ENCODE assay signal across 14 mouse cellular contexts in the genomic region with DNA sequence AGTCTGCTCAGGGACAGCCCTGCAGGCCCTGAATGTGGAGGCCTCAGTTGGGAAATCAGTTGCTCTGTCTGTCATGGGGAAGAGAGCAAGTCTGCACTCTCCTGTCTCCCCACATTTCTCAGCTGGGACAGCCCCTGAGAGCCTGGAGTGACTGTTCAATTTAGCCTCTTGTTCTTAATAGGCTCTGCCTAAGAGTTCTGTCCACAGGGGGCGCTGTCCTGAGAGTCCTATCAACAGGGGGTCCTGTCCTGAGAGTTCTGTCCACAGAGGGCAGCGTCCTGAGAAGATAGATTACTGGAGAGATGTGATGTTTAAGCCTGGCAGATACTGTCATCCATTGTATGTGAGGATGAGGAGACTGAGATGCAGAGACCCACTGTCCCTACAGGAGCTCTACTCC. TPM values are rescaled to one million over a fixed set of nuclear protein-coding genes. Genes with fewer than 3 reads are reported as not detected.
DNase-seq lines count a peak whose midpoint lies in the region; ATAC-seq and TF ChIP-seq lines count a peak whose summit lies in the region.
"Had no signal": no experiment of that assay in that cellular context is flagged by ENCODE, and none has a peak within 500 bp of the region (broad histone marks: within the 10 kb centered on the region; RNA-seq: fewer than 3 reads in every experiment).

No protein-coding gene starts in this region.

- DNase-seq in heart, adult 2 months = no peak
- DNase-seq in right cerebral cortex, postnatal 14 days = peak; percentile 35
- DNase-seq in right cerebral cortex, postnatal 10 days (ENCODE audit: low spot score in 2 of 2) = no peak
- DNase-seq in ZHBTc4 (ENCODE audit: low read depth, low spot score) = peak; percentile 62
- DNase-seq in retina, postnatal 1 day = peak; percentile 46
- DNase-seq in T-cell, adult 2 months (ENCODE audit: low spot score) = no peak
- no peak for DNase-seq in heart, postnatal 36 days

- no peak overlapping the region for H3K9ac ChIP-seq in heart, adult 2 months (ENCODE audit: low read depth, low read length)
- no peak overlapping the region for H3K9ac ChIP-seq in heart, embryonic 12.5 days
- H3K9ac ChIP-seq: embryonic facial prominence, embryonic 15.5 days; lung, embryonic 15.5 days had no signal

- no peaks in the 10 kb centered on the region for H3K79me2 ChIP-seq in heart, adult 2 months (replicated peaks; ENCODE audit: control insufficient read depth, insufficient read depth, low read length)

- intact Hi-C loops in heart, adult 2 months (cut with DNase I) = no loop called here
- intact Hi-C loops in heart, postnatal 36 days (cut with DNase I) = no loop called here

- peak; percentile 41 for TF ChIP-seq CTCF in heart, adult 2 months (IDR thresholded peaks at IDR 0.05)

- no peaks in the 10 kb centered on the region for H3K36me3 ChIP-seq in heart, adult 2 months (ENCODE audit: control insufficient read depth, insufficient read depth, low read length)
- H3K36me3 ChIP-seq in heart, embryonic 12.5 days = no peaks in the 10 kb centered on the region
- H3K36me3 ChIP-seq: embryonic facial prominence, embryonic 15.5 days; lung, embryonic 15.5 days had no signal

- no peak for ATAC-seq in heart, embryonic 12.5 days (ENCODE audit: insufficient number of reproducible peaks, low FRiP score)
- ATAC-seq: Patski had no signal

- no peaks in the 10 kb centered on the region for H3K27me3 ChIP-seq in heart, adult 2 months (ENCODE audit: control insufficient read depth, insufficient read depth, low read length)
- no peaks in the 10 kb centered on the region for H3K27me3 ChIP-seq in heart, embryonic 12.5 days (replicated peaks)
- H3K27me3 ChIP-seq: embryonic facial prominence, embryonic 15.5 days; lung, embryonic 15.5 days had no signal

- H3K4me3 ChIP-seq in heart, adult 2 months = no peak overlapping the region
- no peak overlapping the region for H3K4me3 ChIP-seq in heart, embryonic 12.5 days
- H3K4me3 ChIP-seq: embryonic facial prominence, embryonic 15.5 days; lung, embryonic 15.5 days had no signal

- no peak overlapping the region for H3K4me2 ChIP-seq in heart, embryonic 12.5 days
- H3K4me2 ChIP-seq: embryonic facial prominence, embryonic 15.5 days; lung, embryonic 15.5 days had no signal

- TF ChIP-seq EP300 in heart, adult 2 months (IDR thresholded peaks at IDR 0.05; ENCODE audit: insufficient read depth, low read depth, low read length) = no peak

- no peak for TF ChIP-seq POLR2A in heart, adult 2 months (IDR thresholded peaks at IDR 0.05; ENCODE audit: insufficient read depth, low read depth, low read length)

- no peaks in the 10 kb centered on the region; the same call in 1 of the 2 replicates for H3K9me3 ChIP-seq in heart, embryonic 12.5 days (replicated peaks)
- H3K9me3 ChIP-seq: embryonic facial prominence, embryonic 15.5 days; lung, embryonic 15.5 days had no signal

- no peaks in the 10 kb centered on the region for H3K4me1 ChIP-seq in heart, adult 2 months (ENCODE audit: control insufficient read depth, insufficient read depth, low read length)
- peaks cover 5% of the 10 kb centered on the region for H3K4me1 ChIP-seq in heart, embryonic 12.5 days (replicated peaks)
- H3K4me1 ChIP-seq: embryonic facial prominence, embryonic 15.5 days; lung, embryonic 15.5 days had no signal

- no peak overlapping the region for H3K27ac ChIP-seq in heart, adult 2 months
- H3K27ac ChIP-seq in heart, embryonic 12.5 days (ENCODE audit: poor library complexity, severe bottlenecking) = no peak overlapping the region
- H3K27ac ChIP-seq: embryonic facial prominence, embryonic 15.5 days; lung, embryonic 15.5 days had no signal

- WGBS in heart, adult 2 months = 19% methylated on average over 2 of the region's 2 CpGs
- WGBS in heart, embryonic 12.5 days = 18% methylated on average over 2 of the region's 2 CpGs

RNA-seq across cellular contexts. Expression of a gene that starts 4.0 kb away (rescaled TPM):
- total RNA-seq in heart, adult 2 months (2021) = under 1 TPM; 0.39 to 0.61 TPM
- polyA plus RNA-seq in heart, adult 2 months (2012; rRNA removed) = 2.8 and 5.4 TPM in 2 replicates
- not detected in 2 replicates for polyA plus RNA-seq in heart, embryonic 12.5 days (2016; fragmentation: Nextera tagmentation; extraction: Ambion mirVana)
- under 1 TPM; 0.38 to 0.56 TPM for total RNA-seq in heart, postnatal 36 days (2021)
- total RNA-seq: layer of hippocampus, postnatal 25 days had no signal

RNA-seq across cellular contexts. Expression of a gene that starts 9.7 kb away (rescaled TPM):
- under 1 TPM; 0.18 to 0.26 TPM for total RNA-seq in heart, adult 2 months (2021)
- polyA plus RNA-seq in heart, adult 2 months (2012; rRNA removed) = 0.91 and 1.6 TPM in 2 replicates
- polyA plus RNA-seq in heart, embryonic 12.5 days (2016; fragmentation: Nextera tagmentation; extraction: Ambion mirVana) = 0.40 and 0.86 TPM in 2 replicates
- total RNA-seq in heart, postnatal 36 days (2021) = under 1 TPM in 1 of 2 experiments, not detected in 1; 0.39 TPM

RNA-seq across cellular contexts. Expression of a gene that starts 23.9 kb away (rescaled TPM):
- total RNA-seq in heart, adult 2 months (2021) = 10 to 100 TPM; 21.5 to 28.0 TPM
- 68.7 and 89.9 TPM in 2 replicates for polyA plus RNA-seq in heart, adult 2 months (2012; rRNA removed)
- 9.3 and 9.5 TPM in 2 replicates for polyA plus RNA-seq in heart, embryonic 12.5 days (2016; fragmentation: Nextera tagmentation; extraction: Ambion mirVana)
- total RNA-seq in heart, postnatal 36 days (2021) = 10 to 100 TPM; 22.8 to 24.4 TPM

RNA-seq across cellular contexts. Expression of a gene that starts 27.5 kb away (rescaled TPM):
- total RNA-seq in heart, adult 2 months (2021) = 10 to 100 TPM; 17.5 to 18.3 TPM
- polyA plus RNA-seq in heart, adult 2 months (2012; rRNA removed) = 38.1 and 45.5 TPM in 2 replicates
- 7.8 and 8.9 TPM in 2 replicates for polyA plus RNA-seq in heart, embryonic 12.5 days (2016; fragmentation: Nextera tagmentation; extraction: Ambion mirVana)
- total RNA-seq in heart, postnatal 36 days (2021) = 10 to 100 TPM; 16.9 to 20.6 TPM
- polyA plus RNA-seq: Patski had no signal

RNA-seq across cellular contexts. Expression of a gene that starts 30.1 kb away (rescaled TPM):
- total RNA-seq in heart, adult 2 months (2021) = not detected
- 0.14 TPM in 1 of 2 replicates, not detected in the other for polyA plus RNA-seq in heart, adult 2 months (2012; rRNA removed)
- polyA plus RNA-seq in heart, embryonic 12.5 days (2016; fragmentation: Nextera tagmentation; extraction: Ambion mirVana) = not detected in 2 replicates
- not detected for total RNA-seq in heart, postnatal 36 days (2021)
- total RNA-seq: gastrocnemius, postnatal 4 days; layer of hippocampus, postnatal 25 days had no signal
- polyA plus RNA-seq: embryonic facial prominence, embryonic 15.5 days; lung, embryonic 15.5 days; thymus, postnatal 0 days had no signal

Comparison
In these comparisons a context has a peak if more than half of its experiments do, and no peak if none do; other contexts are left out.
1. DNase-seq: peak in right cerebral cortex, postnatal 14 days (single experiment), ZHBTc4 (single experiment) and retina, postnatal 1 day (single experiment); none in heart, adult 2 months (0 of 2), right cerebral cortex, postnatal 10 days (0 of 2), T-cell, adult 2 months (single experiment) and heart, postnatal 36 days (0 of 2).